Mouse (Mus musculus): ENCODE results near the gene Elavl1.

DNA sequence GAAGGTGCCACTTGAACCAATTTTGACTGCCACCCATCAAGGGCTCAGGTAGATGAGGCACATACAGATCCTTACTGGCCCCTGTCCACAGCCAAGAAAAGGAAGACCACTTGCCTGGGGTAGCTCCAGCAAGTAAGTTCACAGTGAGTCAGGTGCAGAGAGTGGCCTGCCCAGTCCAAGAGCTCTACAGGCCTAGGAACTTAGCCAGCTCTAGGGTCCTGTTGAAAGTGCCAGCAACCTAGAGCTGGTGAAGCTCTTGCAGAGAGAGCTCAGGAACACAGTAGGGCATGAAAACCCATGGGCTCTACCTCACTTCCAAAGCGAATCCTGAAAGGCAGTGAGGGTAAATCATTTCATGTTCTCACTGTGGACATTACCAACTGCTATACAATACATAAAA is 4.8 kb downstream of the Elavl1 start:
- TF ChIP-seq CTCF (IDR thresholded peaks at IDR 0.05; ENCODE audit: borderline replicate concordance, control insufficient read depth, extremely low read depth, insufficient read depth, low read length, poor library complexity), result no peak
- TF ChIP-seq POLR2A (IDR thresholded peaks at IDR 0.05; ENCODE audit: control insufficient read depth, extremely low read depth, insufficient read depth, low read length, poor library complexity), result no peak

Data from thymus, adult 2 months (tissue).